Mouse (Mus musculus): ENCODE measurements around the gene Hdac9. TPM values are rescaled to one million over a fixed set of nuclear protein-coding genes. Genes with fewer than 3 reads are reported as not detected.

Hdac9 gene
- total RNA-seq, 2 experiments from 2014 or later = 11.8 to 25.2 TPM

GRCm38 (mm10) chr12:34810221-34810620, 106.7 kb downstream of the Hdac9 start:
- DNase-seq = no peak

GRCm38 (mm10) chr12:34808180-34808579, 108.7 kb downstream of the Hdac9 start:
- no peak for DNase-seq
- intact Hi-C loops (cut with DNase I) = no loop called here

More at GRCm38 (mm10) chr12:34810221-34810620, 106.7 kb downstream of the Hdac9 start:
- intact Hi-C loops (cut with DNase I) = no loop called here

DNA sequence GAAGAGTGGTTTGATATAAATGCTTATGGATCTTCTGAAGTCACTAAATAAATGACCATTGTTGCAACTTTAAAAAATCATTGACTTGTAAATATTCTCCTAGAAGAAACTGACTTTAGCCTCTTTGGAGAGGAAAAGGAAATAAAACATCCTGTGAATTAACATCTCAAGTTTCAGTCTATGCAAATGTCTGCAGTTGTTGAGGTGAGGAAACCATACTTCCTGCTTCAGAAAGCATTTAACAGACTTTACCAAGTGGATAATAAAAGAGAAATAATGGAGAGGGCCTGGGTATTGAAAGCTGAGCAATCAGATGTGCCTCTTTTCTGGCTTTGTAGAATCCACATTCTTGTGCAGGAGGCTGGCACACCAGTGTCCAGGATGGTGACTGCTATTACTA, 110.4 kb downstream of the Hdac9 start:
- intact Hi-C loops (cut with DNase I) = no loop called here
- no peak for DNase-seq

GRCm38 (mm10) chr12:34803721-34804120, 113.2 kb downstream of the Hdac9 start:
- intact Hi-C loops (cut with DNase I) = no loop called here
- DNase-seq = no peak

DNA sequence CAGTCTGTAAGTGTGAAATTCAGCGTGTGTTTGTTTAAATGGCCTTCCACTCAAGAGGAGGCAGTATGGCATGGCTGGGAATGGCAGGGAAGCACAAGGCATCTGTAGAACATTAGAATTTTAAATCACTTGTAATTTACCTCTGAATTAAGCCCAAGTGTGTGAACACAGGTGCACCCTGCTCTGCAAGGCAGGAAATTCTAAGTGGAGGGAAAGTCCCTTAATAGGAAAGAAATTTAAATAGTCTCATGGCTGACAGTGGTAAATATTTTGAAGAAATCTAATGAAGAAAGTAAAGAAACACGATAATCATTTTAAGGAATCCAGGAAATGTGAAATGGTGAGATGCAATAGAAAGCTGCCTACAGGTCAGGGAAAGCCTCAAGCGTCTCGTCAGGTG, 114.6 kb downstream of the Hdac9 start:
- intact Hi-C loops (cut with DNase I) = no loop called here
- DNase-seq = no peak

DNA sequence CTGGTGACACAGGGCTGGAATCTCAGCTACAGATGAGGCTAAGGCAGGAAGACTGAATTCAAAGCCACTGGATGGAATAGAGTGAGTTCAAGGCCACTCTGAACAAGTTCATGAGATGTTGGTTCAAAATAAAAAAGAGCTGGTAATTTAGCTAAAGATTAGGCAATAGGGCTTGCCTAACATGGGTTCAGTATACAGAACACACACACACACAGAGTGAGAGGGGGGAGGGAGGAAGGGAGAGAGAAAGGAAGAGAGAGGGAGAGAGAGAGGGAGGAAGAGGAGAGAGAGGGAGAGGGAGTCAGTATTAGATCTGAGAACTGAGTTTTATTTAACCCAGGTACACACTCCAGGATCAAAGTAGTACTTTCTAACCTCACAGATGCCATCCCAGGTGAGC, 115.1 kb downstream of the Hdac9 start:
- intact Hi-C loops (cut with DNase I) = no loop called here
- no peak for DNase-seq

- no peak for DNase-seq
- intact Hi-C loops (cut with DNase I) = no loop called here
Measured at GRCm38 (mm10) chr12:34797389-34797788, 119.5 kb downstream of the Hdac9 start.

DNA sequence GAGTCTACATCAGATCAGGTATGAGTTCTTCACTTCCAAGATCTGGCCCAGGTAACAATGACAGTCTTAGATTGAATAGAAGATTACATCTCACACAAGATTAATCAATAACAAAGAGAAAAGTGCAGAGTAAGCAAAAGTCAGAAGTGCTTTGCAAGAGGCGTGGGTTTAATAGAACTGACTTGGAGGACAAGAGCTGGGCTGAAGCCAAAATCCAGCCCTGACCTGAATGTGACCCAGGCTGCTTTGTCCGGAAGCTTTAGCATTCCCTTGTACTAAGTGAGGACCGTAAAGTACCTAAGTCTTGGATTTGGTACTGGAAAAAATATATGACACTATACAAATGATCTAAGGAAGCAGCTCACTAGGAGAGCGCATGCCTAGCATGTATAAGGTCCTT, 121.4 kb downstream of the Hdac9 start:
- peak in 1 of 2 experiments; percentile 21 for DNase-seq
- intact Hi-C loops (cut with DNase I) = no loop called here

- intact Hi-C loops (cut with DNase I) = no loop called here
- DNase-seq = no peak
Measured at GRCm38 (mm10) chr12:34792113-34792452, 124.8 kb downstream of the Hdac9 start.

DNA sequence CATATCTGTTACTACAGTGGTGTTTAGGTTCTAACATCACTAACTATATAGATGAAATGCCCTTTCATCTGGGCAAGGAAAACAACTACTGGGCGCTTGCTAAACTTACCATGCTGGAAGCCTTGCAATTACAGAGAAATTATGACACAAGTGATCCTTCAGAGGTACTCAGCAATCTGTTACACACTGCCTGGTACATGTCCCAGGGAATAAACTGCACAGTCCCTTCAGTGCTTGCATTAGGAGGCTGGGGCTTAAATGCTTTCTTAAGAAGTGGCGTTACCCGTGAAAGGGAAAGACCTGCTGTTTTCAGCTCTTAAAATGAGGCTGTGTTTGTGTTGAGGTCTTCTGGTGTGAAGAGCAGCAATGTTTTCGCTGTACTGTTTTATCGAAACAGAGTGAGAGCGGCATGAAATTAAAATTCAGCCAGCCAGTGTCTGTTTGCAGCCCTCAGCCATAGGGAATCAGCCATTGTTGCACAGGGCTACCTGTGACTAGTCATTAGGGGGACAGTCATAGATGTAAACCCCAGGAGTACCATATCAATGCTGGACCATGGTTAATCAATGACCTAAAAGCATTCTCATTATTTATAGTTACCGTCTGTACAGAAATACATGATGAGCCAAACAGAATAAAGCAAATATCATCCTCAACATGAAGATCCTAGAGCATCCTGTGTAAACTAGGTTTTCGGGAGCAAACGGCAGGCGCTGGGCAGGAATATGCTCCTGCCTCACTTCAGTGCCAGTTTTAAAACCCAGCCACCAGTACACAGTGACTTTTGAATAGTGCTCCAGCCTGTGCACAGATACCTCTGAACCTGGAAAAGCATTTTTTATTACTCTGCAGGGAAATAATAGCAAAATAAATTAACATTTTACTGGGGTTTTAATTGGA, 125.4 kb downstream of the Hdac9 start:
- no peak for DNase-seq
- intact Hi-C loops (cut with DNase I) = no loop called here

GRCm38 (mm10) chr12:34789031-34789982, 127.6 kb downstream of the Hdac9 start:
- DNase-seq = no peak
- intact Hi-C loops (cut with DNase I) = no loop called here

DNA sequence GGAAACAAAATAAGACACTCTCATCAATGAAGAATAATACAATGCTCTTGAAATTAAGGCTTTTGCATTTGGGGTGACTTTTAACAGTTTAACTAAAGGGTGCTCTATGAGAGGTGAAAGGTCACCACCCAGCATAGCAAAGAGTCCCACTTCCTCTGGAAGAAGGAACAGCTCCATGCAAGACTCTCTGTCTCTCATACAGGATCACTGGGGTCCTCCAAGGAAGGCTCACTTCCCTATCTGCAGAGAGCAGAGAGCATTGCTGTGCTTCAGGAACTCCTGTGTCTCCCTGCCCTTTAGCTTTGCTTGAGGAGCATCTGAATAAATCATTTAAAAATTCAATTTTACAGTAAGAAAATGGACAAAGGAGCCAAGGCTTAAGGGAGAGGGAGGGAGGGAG, 129.5 kb downstream of the Hdac9 start:
- intact Hi-C loops (cut with DNase I) = no loop called here
- DNase-seq = no peak

GRCm38 (mm10) chr12:34783574-34783973, 133.3 kb downstream of the Hdac9 start:
- intact Hi-C loops (cut with DNase I) = no loop called here
- no peak for DNase-seq

DNA sequence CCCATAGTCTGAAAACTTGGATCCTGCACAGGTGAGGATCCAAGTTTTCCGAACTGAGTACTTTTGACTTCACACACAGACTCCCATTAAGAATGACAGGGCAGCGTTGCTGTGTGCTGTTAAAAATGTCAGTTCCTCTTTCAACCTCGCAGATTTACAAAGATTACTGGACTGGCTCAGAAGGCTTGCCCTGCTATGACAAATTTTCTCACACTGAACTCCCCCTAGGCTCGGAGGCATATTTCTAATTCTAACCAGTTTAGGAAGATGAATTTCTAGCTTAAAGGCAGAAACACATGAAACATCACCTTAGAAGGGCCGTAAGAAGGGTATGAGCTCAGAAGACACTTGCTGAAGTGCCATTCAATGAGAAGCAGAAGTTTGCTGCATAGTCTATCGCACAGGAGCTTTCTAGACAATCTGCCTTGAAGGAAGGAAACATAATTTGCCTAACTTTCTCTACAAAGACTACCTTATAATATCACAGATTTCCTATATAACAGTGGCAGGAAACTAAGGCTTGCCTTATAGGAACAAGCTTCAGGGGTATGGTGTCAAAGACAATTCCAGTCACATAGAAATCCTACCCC, 137.4 kb downstream of the Hdac9 start:
- DNase-seq = no peak
- intact Hi-C loops (cut with DNase I) = no loop called here

DNA sequence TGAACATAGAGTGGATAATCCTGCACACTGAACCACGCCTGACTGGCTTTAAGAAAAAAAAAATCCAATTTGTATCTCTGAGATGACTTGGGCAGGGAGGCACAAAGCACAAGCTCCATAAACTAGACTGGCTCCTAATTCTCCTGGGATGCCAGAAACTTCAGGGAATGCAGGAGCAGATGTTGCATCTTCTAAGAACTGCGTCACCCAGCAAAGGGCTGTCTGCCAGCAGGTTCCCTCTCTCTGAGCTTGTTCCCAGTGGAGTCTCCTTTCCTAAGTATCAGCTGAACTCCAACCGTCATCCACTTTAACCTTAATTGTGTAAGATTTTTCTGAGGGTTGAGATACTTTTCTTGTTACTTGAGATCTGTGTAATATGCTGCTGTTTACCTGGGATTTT, 140.7 kb downstream of the Hdac9 start:
- DNase-seq = no peak
- intact Hi-C loops (cut with DNase I) = no loop called here

DNA sequence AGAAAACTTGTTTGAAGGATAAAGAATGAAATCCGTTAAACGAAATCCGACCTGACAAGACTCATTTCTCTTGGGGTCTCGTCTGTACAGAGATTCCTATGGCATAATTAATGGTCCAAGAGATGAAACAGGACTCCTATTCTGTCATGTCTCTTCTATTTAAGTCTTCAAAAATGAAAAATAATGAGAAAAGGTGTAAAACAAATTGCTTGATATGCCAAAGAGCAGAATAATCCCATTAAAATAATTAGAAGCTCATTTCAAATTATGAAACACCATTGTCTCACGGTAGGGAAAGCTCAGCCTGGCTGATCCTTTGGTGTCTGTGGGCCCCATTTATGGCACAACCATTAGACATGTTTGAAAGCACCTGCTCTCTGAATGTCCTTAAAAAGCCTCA, 142.8 kb downstream of the Hdac9 start:
- intact Hi-C loops (cut with DNase I) = no loop called here
- no peak for DNase-seq

DNA sequence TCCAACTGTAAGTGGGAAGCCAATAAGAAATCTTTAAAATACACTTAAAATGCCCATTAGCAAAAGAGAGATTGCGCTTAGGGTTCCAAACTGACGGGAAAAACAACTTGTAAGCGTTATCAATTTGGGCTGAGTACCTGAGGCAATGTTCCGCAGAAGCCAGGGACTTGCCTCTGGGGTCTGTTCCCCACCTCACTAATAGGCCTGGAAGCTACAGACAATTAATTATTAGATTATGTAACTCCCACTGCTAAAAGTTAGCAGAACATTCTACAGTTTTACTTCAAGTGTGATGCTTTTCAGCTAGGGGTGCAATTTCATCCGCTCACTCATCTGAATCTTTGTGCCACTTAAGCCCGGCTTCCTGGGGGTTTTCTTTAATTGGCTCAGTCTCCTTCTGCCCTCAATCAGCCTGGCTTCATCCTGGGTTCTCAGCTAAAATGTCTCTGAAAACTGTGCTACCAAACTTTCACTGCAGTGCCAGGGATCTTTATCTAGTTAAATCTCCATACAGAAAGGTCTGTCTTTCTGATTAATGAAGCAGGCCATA, 149.6 kb downstream of the Hdac9 start:
- intact Hi-C loops (cut with DNase I) = no loop called here
- DNase-seq = no peak

GRCm38 (mm10) chr12:34747266-34747665, 169.6 kb downstream of the Hdac9 start:
- no peak for DNase-seq
- intact Hi-C loops (cut with DNase I) = no loop called here

- DNase-seq = no peak
- intact Hi-C loops (cut with DNase I) = no loop called here
Measured at GRCm38 (mm10) chr12:34725204-34725603, 191.7 kb downstream of the Hdac9 start.

GRCm38 (mm10) chr12:34724274-34724673, 192.6 kb downstream of the Hdac9 start:
- intact Hi-C loops (cut with DNase I) = no loop called here
- DNase-seq = no peak

Measured in heart, postnatal 10 days (tissue).